Mouse (Mus musculus) stomach, embryonic 14.5 days (tissue): Measurements from ENCODE around the gene Nlgn2. TPM values are rescaled to one million over a fixed set of nuclear protein-coding genes. Genes with fewer than 3 reads are reported as not detected.
A peak's percentile ranks its signal among the peaks of the same experiment; 100 is the strongest.

ENCODE experiments used
- ATAC-seq: fragments of 200-750 bp; cut with Nextera tagmentation; 2 replicates; pipeline ENCODE4 v1.8.0; 2017; ENCODE audit warnings: low read depth, moderate TSS enrichment; ENCODE audit not compliant: insufficient number of reproducible peaks, insufficient read depth, low FRiP score
- H3K27ac ChIP-seq: fragments of 300-500 bp; sonication (generic); 2 replicates; pipeline ENCODE4 v1.5.1; 2014; ENCODE audit warnings: mild to moderate bottlenecking, low read length, moderate library complexity, mixed read lengths
- H3K27me3 ChIP-seq: fragments of 300-500 bp; sonication (generic); 2 replicates; pipeline ENCODE4 v1.6.1; 2014; ENCODE audit warnings: low read length, control low read depth, mixed read lengths; ENCODE audit not compliant: control insufficient read depth, insufficient read depth
- H3K36me3 ChIP-seq: fragments of 300-500 bp; sonication (generic); 2 replicates; pipeline ENCODE4 v1.6.1; 2014; ENCODE audit warnings: mild to moderate bottlenecking, control low read depth, low read length, moderate library complexity, mixed read lengths; ENCODE audit not compliant: control insufficient read depth, insufficient read depth
- H3K4me1 ChIP-seq: fragments of 300-500 bp; sonication (generic); 2 replicates; pipeline ENCODE4 v1.6.1; 2014; ENCODE audit warnings: low read length, control low read depth, mixed read lengths; ENCODE audit not compliant: control insufficient read depth, insufficient read depth
- H3K4me2 ChIP-seq: fragments of 300-500 bp; sonication (generic); replicated peaks from 2 replicates; pipeline ENCODE4 v1.6.1; 2014; ENCODE audit warnings: low read depth, low read length, control low read depth
- H3K4me3 ChIP-seq: fragments of 300-500 bp; sonication (generic); 2 replicates; pipeline ENCODE4 v1.5.1; 2014; ENCODE audit warnings: low read depth, low read length, control low read depth
- H3K9ac ChIP-seq: fragments of 300-500 bp; sonication (generic); replicated peaks from 2 replicates; pipeline ENCODE4 v1.6.1; 2014; ENCODE audit warnings: low read depth, mild to moderate bottlenecking, control low read depth, low read length, moderate library complexity, mixed read lengths
- H3K9me3 ChIP-seq: fragments of 300-500 bp; sonication (generic); 2 replicates; pipeline ENCODE4 v1.6.1; 2016; ENCODE audit warnings: low read depth, low read length, control low read depth; ENCODE audit not compliant: control insufficient read depth
- WGBS: fragments of 180-500 bp; shearing (Covaris S2); extraction: QIAGEN DNeasy Blood & Tissue Kit; methylation state at CpG from one replicate; pipeline ENCODE4 v1.1.7; 2014; 5-methylcytosine and 5-hydroxymethylcytosine counted together
- polyA plus RNA-seq: library from polyadenylated mRNA; unstranded; fragments of >200 nt; fragmentation: Nextera tagmentation; extraction: Ambion mirVana; gene quantifications from 2 replicates; pipeline ENCODE4 v1.2.1, GENCODE M21; 2014

Nlgn2 gene
- polyA plus RNA-seq, 1 experiment from 2014 or later = 11.9 TPM

DNA sequence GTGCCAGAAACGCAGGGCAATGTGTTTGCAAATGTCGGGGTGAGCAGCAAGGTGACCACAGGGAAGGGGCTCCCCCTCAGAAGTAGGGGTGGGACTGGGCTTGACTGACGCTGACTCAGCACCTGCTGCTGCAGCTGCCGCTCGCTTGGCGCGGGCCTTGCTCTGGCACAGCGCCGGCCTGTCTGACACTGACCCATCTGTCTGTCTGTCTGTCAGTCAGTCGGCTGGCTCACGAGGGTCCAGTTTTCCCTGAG lies 37.5 kb downstream of the Nlgn2 start:
- peak overlapping the region; percentile 57 for H3K4me3 ChIP-seq
- peak overlapping the region; percentile 99 for H3K4me2 ChIP-seq
- no peaks in the 10 kb centered on the region for H3K36me3 ChIP-seq
- WGBS = 3% methylated on average over 11 of the region's 11 CpGs
- no peak for ATAC-seq
- H3K4me1 ChIP-seq = peaks cover 47% of the 10 kb centered on the region
- no peaks in the 10 kb centered on the region for H3K9me3 ChIP-seq
- peak overlapping the region; percentile 35; the same call in 1 of the 2 replicates for H3K27ac ChIP-seq
- H3K27me3 ChIP-seq = no peaks in the 10 kb centered on the region; the same call in 1 of the 2 replicates
- no peak overlapping the region for H3K9ac ChIP-seq

DNA sequence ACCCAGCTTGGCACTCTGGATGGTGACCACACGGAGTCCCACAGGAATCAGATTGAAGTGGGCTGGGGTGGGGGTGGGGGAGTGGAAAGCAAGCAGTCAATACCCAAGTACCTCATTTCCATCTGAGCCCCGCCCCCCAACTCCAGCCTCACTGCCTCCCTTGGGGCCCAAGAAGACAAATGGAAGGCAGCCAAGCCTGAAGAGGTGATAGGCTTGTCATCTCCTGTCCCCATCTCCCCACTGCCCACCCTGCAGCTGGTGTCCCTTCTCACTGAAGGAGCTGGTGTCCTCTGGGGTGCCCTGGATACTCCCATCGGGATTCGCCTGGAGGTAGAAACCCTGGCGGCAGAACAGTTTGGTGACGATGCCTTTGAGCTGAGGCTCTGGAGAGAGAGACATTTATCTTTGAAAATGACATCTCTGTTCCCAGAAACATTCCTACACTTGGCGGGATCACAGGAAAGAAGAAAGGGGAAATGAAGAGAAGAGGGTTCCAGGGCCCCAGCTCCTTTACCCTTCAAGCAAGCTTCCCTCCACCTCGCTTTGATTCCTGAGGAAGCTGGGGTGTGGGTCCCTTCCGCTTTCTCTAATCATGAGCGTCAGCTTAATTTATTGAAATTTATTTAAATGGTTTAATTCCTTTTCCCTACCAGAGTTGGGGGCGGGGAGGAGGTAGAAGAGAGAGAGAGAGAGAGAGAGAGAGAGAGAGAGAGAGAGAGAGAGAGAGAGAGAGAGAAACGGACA lies 38.0 kb downstream of the Nlgn2 start:
- Histone ChIP-seq H3K4me1 (peaks cover 42% of the 10 kb centered on the region), H3K27ac (peak overlapping the region; percentile 35; the same call in 1 of the 2 replicates), H3K4me2 (peak overlapping the region; percentile 99), H3K9me3 (no peaks in the 10 kb centered on the region), H3K27me3 (no peaks in the 10 kb centered on the region; the same call in 1 of the 2 replicates), H3K9ac (no peak overlapping the region), H3K4me3 (peak overlapping the region; percentile 57; the same call in 1 of the 2 replicates), H3K36me3 (no peaks in the 10 kb centered on the region)
- WGBS = 20% methylated on average over 12 of the region's 12 CpGs
- ATAC-seq = no peak

DNA sequence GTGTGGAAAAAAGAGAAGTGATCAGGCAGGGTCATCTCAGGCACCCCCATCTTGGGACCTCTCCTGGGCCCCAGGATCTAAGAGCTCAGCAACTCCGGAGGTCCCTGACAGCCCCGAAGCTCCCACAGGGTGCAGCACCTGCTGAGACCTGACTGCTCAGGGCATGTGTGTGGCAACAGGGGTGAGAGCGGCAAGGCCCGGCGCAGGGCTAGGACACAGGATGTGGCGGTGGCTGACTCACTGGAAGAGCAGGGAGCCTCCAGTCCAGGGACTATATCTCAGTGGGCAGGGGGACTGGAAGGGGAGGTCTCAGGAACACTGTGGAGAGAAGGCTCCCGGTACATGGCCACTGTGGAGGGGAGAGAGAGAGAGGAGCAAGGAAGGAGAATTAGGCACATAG lies 39.7 kb downstream of the Nlgn2 start:
- Histone ChIP-seq H3K4me2 (no peak overlapping the region), H3K4me3 (no peak overlapping the region), H3K27ac (no peak overlapping the region), H3K27me3 (no peaks in the 10 kb centered on the region; the same call in 1 of the 2 replicates), H3K9ac (no peak overlapping the region), H3K4me1 (peaks cover 29% of the 10 kb centered on the region), H3K9me3 (no peaks in the 10 kb centered on the region), H3K36me3 (no peaks in the 10 kb centered on the region)
- no peak for ATAC-seq
- 77% methylated on average over 7 of the region's 7 CpGs for WGBS

DNA sequence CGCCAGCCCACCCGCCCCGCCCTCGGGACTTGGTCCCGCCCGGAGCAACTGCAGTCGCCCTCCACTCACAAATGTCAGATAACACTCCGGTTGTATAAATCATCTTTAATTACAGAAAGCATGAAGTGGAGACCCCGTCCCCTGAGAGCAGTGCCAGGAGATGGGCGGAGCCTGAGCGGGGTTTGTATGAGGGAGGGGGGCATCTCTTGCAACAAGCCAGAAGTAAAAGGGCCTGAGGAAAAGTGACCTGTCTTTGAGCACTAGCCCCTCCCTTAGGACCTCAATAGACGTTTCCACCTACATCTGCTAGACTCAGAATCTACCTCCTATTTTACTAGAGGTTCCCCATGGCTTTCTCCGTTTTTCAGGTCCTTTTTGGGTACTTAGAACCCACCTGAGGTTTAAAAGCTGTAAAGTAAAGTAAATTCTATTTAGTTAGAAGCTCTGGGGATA lies 41.6 kb downstream of the Nlgn2 start:
- H3K9me3 ChIP-seq = no peaks in the 10 kb centered on the region
- H3K4me3 ChIP-seq = peak overlapping the region; percentile 44
- ATAC-seq = no peak
- no peak overlapping the region for H3K9ac ChIP-seq
- no peaks in the 10 kb centered on the region for H3K36me3 ChIP-seq
- WGBS = 2% methylated on average over 13 of the region's 13 CpGs
- peaks cover 17% of the 10 kb centered on the region for H3K4me1 ChIP-seq
- H3K4me2 ChIP-seq = peak overlapping the region; percentile 95
- H3K27me3 ChIP-seq = no peaks in the 10 kb centered on the region
- H3K27ac ChIP-seq = no peak overlapping the region

DNA sequence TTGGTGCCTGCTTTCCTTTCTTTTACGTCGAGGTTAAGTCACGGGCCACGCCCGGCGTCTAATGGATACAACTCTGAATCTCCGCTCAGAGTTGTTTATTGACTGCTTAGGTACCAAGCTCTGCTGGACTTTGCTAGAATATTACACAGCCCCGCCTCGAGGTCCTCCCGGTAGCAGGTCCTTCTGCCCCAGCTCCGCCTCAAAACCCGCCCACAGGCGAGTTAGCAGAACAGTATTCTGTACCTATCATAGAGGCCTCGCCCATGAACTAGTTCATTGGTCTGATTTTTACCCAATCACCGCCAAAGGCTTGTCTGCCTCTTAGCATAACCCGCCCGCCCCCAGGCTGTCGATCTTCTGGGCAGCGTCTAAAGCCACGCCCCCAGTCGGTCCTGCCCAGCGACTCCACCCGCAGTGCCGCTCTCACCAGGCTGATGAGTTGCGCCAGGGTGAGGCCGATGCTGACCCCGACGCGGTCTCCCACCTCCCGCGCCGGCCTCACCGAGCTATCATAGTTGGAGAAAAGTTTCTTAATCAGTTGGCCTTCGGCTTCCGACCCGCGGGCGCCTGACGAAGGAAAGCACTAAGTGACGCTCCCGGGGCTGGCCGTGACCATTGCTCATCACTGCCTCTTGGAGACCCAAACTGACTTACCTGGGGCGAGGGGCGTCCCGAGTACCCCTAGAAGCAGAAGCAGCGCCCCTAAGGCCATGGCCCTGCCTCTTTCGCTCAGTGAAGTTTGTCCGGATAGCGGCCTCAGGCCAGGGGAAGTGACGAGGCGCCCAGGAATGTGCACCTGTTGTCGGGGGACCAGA lies 42.2 kb downstream of the Nlgn2 start, which contains the start of gene Chrnb1:
Gene Chrnb1 (minus strand): TSS at position 776 of the 815 bp plus-strand sequence.
- H3K4me2 ChIP-seq = peak within 1 kb of the TSS; percentile 95
- peak within 1 kb of the TSS; percentile 44 for H3K4me3 ChIP-seq
- no peak within 1 kb of the TSS for H3K27ac ChIP-seq
- no peaks in the 10 kb centered on the region for H3K27me3 ChIP-seq
- H3K36me3 ChIP-seq = no peaks in the 10 kb centered on the region
- no peaks in the 10 kb centered on the region for H3K9me3 ChIP-seq
- peaks cover 15% of the 10 kb centered on the region for H3K4me1 ChIP-seq
- WGBS = 1% methylated on average over 52 of the region's 52 CpGs
- 0 out of 2 replicates have a peak within 1 kb of the TSS, but pooled peaks have one; percentile 28 for H3K9ac ChIP-seq
- peak; percentile 97 for ATAC-seq

DNA sequence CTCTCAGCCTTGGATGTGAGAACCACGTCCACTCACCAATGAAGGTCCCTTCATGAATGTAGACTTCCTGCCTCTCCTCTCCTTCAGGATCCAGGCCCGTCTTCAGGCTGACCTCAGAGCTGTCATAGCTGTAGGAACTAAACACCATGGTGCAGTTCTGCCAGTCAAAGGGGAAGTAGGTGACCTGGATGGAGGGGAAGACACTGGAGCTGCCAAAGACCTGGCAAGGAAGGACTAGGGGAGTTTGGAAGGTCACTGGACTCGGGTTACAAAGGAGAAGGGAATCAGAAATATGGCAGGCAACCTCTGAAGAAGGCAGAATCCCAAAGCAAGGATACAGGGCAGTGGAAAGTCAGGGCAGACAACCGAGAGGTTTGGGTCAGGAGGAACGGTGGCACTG lies 44.2 kb downstream of the Nlgn2 start:
- H3K36me3 ChIP-seq = no peaks in the 10 kb centered on the region
- no peaks in the 10 kb centered on the region; the same call in 1 of the 2 replicates for H3K4me1 ChIP-seq
- H3K4me3 ChIP-seq = no peak overlapping the region
- no peak overlapping the region for H3K4me2 ChIP-seq
- no peaks in the 10 kb centered on the region for H3K27me3 ChIP-seq
- H3K9me3 ChIP-seq = no peaks in the 10 kb centered on the region
- H3K9ac ChIP-seq = no peak overlapping the region
- no peak overlapping the region for H3K27ac ChIP-seq
- WGBS = 66% methylated on average over 5 of the region's 5 CpGs
- no peak for ATAC-seq

DNA sequence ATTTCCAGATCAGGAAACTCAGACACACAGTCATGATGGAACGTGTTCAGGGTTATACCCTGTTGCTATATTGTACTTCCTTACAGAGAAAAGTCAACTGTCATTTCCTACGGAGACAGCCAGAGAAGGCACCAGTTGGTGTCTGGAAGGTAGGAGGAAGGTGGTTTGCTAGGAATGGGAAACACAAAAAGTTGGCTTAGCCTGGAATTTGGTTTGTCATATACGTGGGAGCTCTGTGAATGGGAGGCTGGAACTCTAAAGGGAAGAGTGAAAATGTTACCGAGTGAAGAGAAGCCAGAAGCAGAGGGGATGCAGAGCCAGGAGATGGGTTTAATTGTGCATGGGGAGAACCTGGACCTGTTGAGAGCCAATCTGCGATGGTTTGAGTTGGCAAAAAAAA lies 46.2 kb downstream of the Nlgn2 start:
- no peak overlapping the region for H3K4me2 ChIP-seq
- no peak overlapping the region for H3K4me3 ChIP-seq
- no peak for ATAC-seq
- no peak overlapping the region for H3K27ac ChIP-seq
- H3K4me1 ChIP-seq = no peaks in the 10 kb centered on the region; the same call in 1 of the 2 replicates
- 69% methylated on average over 5 of the region's 5 CpGs for WGBS
- H3K36me3 ChIP-seq = no peaks in the 10 kb centered on the region
- H3K9ac ChIP-seq = no peak overlapping the region
- no peaks in the 10 kb centered on the region for H3K27me3 ChIP-seq
- no peaks in the 10 kb centered on the region for H3K9me3 ChIP-seq

DNA sequence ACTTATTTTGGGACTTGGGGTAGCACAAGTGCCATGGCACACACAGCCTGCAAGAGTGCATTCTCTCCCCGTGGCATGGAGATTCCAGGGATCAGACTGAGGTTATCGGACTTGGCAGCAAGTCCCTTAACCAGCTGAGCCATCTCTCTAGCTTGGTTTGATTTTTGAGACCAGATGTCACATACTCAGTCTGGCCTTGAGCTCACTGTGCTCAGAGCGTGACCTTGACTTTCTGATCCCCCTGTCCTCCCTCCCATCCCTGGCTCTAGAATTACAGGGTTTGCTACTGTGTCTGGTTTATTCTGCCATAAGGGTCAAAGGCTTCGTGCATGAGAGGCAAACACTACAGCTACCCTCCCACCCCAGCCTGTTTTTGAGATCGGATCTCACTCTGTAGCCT lies 48.2 kb downstream of the Nlgn2 start:
- no peak overlapping the region for H3K9ac ChIP-seq
- H3K27ac ChIP-seq = no peak overlapping the region
- H3K4me1 ChIP-seq = peaks cover 3% of the 10 kb centered on the region; the same call in 1 of the 2 replicates
- H3K4me2 ChIP-seq = no peak overlapping the region
- ATAC-seq = no peak
- no peaks in the 10 kb centered on the region for H3K27me3 ChIP-seq
- no peaks in the 10 kb centered on the region for H3K36me3 ChIP-seq
- WGBS = 60% methylated on average over 5 of the region's 5 CpGs
- H3K9me3 ChIP-seq = no peaks in the 10 kb centered on the region
- H3K4me3 ChIP-seq = no peak overlapping the region
